Mouse (Mus musculus): ENCODE data around the gene Mdm2.

- TF ChIP-seq POLR2A (IDR thresholded peaks at IDR 0.05; ENCODE audit: insufficient read depth, low read depth, low read length) = no peak
- TF ChIP-seq CTCF (IDR thresholded peaks at IDR 0.05) = no peak
- TF ChIP-seq EP300 (IDR thresholded peaks at IDR 0.05; ENCODE audit: insufficient read depth, low read depth, low read length) = no peak
These were observed 4.1 kb downstream of the Mdm2 start for GRCm38 (mm10) chr10:117706440-117706839.
